Mouse (Mus musculus) kidney, adult 2 months (tissue): ENCODE results near the gene Cacna1c. TPM values are rescaled to one million over a fixed set of nuclear protein-coding genes. Genes with fewer than 3 reads are reported as not detected.

Experiments used
- DNase-seq: peaks from one replicate; pipeline ENCODE4 v3.0.0; 2021
- H3K27ac ChIP-seq: fragments of 200-500 bp; 2 replicates; pipeline ENCODE4 v1.5.1; 2012; ENCODE audit warnings: low read depth, low read length, control low read depth, inconsistent platforms; ENCODE audit not compliant: insufficient read depth
- H3K27me3 ChIP-seq: fragments of 200-500 bp; replicated peaks from 2 replicates; pipeline ENCODE4 v1.6.1; 2012; ENCODE audit warnings: mild to moderate bottlenecking, moderate library complexity, low read length, inconsistent platforms; ENCODE audit not compliant: control insufficient read depth, insufficient read depth
- H3K36me3 ChIP-seq: fragments of 200-500 bp; 2 replicates; pipeline ENCODE4 v1.6.1; 2012; ENCODE audit warnings: mild to moderate bottlenecking, moderate library complexity, low read length, inconsistent platforms; ENCODE audit not compliant: control insufficient read depth, insufficient read depth
- H3K4me1 ChIP-seq: fragments of 200-500 bp; 2 replicates; pipeline ENCODE4 v1.6.1; 2011; ENCODE audit warnings: low read length; ENCODE audit not compliant: control insufficient read depth, insufficient read depth
- H3K4me3 ChIP-seq: fragments of 200-500 bp; 2 replicates; pipeline ENCODE4 v1.5.1; 2011; ENCODE audit warnings: mild to moderate bottlenecking, low read depth, low read length, control low read depth; ENCODE audit not compliant: insufficient read depth
- CTCF ChIP-seq: fragments of 200-500 bp; conservative IDR thresholded peaks from 2 replicates; pipeline ENCODE4 v1.5.1; 2011; ENCODE audit warnings: low read depth, mild to moderate bottlenecking, control low read depth, low read length, moderate library complexity, mixed read lengths; ENCODE audit not compliant: insufficient read depth, insufficient read length
- POLR2A ChIP-seq: fragments of 200-500 bp; IDR thresholded peaks from one replicate; pipeline ENCODE4 v1.6.1; 2011; ENCODE audit warnings: low read depth, low read length, control low read depth
- WGBS: fragments of 180-500 bp; shearing (Covaris S2); methylation state at CpG from one replicate; pipeline ENCODE4 v1.1.7; 2018; 5-methylcytosine and 5-hydroxymethylcytosine counted together
- polyA plus RNA-seq: library from polyadenylated mRNA; depleted of rRNA; stranded (reverse); fragments of >200 nt; gene quantifications from 2 replicates; pipeline ENCODE4 v1.2.3, GENCODE M21; 2012

Cacna1c gene
- polyA plus RNA-seq, 1 experiment: 0.99 TPM

GRCm38 (mm10) chr6:118821536-118821935 is 374.7 kb downstream of the Cacna1c start:
- 85% methylated on average over 5 of the region's 5 CpGs for WGBS
- DNase-seq: no peak
- H3K27ac ChIP-seq: no peak overlapping the region

GRCm38 (mm10) chr6:118819657-118820056 is 376.6 kb downstream of the Cacna1c start:
- no peaks in the 10 kb centered on the region for H3K36me3 ChIP-seq
- TF ChIP-seq CTCF: no peak
- no peak for TF ChIP-seq POLR2A
- WGBS: 78% methylated on average over 7 of the region's 7 CpGs
- H3K27ac ChIP-seq: no peak overlapping the region
- no peak for DNase-seq
- no peaks in the 10 kb centered on the region for H3K4me1 ChIP-seq
- H3K27me3 ChIP-seq: no peaks in the 10 kb centered on the region
- no peak overlapping the region for H3K4me3 ChIP-seq

More at GRCm38 (mm10) chr6:118821536-118821935, 374.7 kb downstream of the Cacna1c start:
- Histone ChIP-seq H3K36me3 (no peaks in the 10 kb centered on the region), H3K27me3 (no peaks in the 10 kb centered on the region), H3K4me1 (no peaks in the 10 kb centered on the region), H3K4me3 (no peak overlapping the region)
- TF ChIP-seq CTCF (no peak), POLR2A (no peak)

- WGBS: 68% methylated on average over 5 of the region's 5 CpGs
- H3K4me3 ChIP-seq: no peak overlapping the region
- no peak for TF ChIP-seq CTCF
- no peaks in the 10 kb centered on the region for H3K27me3 ChIP-seq
- H3K36me3 ChIP-seq: no peaks in the 10 kb centered on the region
- no peak overlapping the region for H3K27ac ChIP-seq
- peak; percentile 18 for DNase-seq
- H3K4me1 ChIP-seq: no peaks in the 10 kb centered on the region
These were observed 378.2 kb downstream of the Cacna1c start for GRCm38 (mm10) chr6:118817928-118818503.

- Histone ChIP-seq H3K27ac (no peak overlapping the region), H3K4me3 (no peak overlapping the region), H3K27me3 (no peaks in the 10 kb centered on the region), H3K36me3 (no peaks in the 10 kb centered on the region), H3K4me1 (no peaks in the 10 kb centered on the region)
- TF ChIP-seq CTCF (no peak), POLR2A (no peak)
- DNase-seq: no peak
- WGBS: 90% methylated on average over 6 of the region's 6 CpGs
These were observed 380.0 kb downstream of the Cacna1c start for GRCm38 (mm10) chr6:118816253-118816652.

- Histone ChIP-seq H3K27me3 (no peaks in the 10 kb centered on the region), H3K4me3 (no peak overlapping the region), H3K4me1 (no peaks in the 10 kb centered on the region), H3K36me3 (no peaks in the 10 kb centered on the region), H3K27ac (no peak overlapping the region)
- TF ChIP-seq CTCF: no peak
- no peak for TF ChIP-seq POLR2A
- WGBS: 73% methylated on average over 3 of the region's 3 CpGs
- no peak for DNase-seq
These were observed 383.7 kb downstream of the Cacna1c start for GRCm38 (mm10) chr6:118812556-118812955.

- no peaks in the 10 kb centered on the region for H3K36me3 ChIP-seq
- no peak for DNase-seq
- H3K4me3 ChIP-seq: no peak overlapping the region
- H3K27me3 ChIP-seq: no peaks in the 10 kb centered on the region
- TF ChIP-seq POLR2A (no peak), CTCF (no peak)
- no peaks in the 10 kb centered on the region for H3K4me1 ChIP-seq
- H3K27ac ChIP-seq: no peak overlapping the region
- WGBS: 85% methylated on average over 4 of the region's 4 CpGs
These were observed 384.2 kb downstream of the Cacna1c start for GRCm38 (mm10) chr6:118812007-118812406.

- H3K27ac ChIP-seq: no peak overlapping the region
- 33% methylated on average over 1 of the region's 1 CpGs for WGBS
- TF ChIP-seq POLR2A (no peak), CTCF (no peak)
These were observed 385.4 kb downstream of the Cacna1c start for GRCm38 (mm10) chr6:118810834-118811233.

More at GRCm38 (mm10) chr6:118810834-118811233, 385.4 kb downstream of the Cacna1c start:
- Histone ChIP-seq H3K36me3 (no peaks in the 10 kb centered on the region), H3K27me3 (no peaks in the 10 kb centered on the region), H3K4me1 (no peaks in the 10 kb centered on the region), H3K4me3 (no peak overlapping the region)
- DNase-seq: no peak
